Mouse (Mus musculus) hindbrain, embryonic 16.5 days (tissue): ENCODE measurements around the gene Rpap3. TPM values are rescaled to one million over a fixed set of nuclear protein-coding genes. Genes with fewer than 3 reads are reported as not detected.

Experiments used
- ATAC-seq: fragments of 200-750 bp; cut with Nextera tagmentation; 2 replicates; pipeline ENCODE4 v1.8.0; 2017; ENCODE audit warnings: moderate TSS enrichment, moderate library complexity
- H3K27ac ChIP-seq: fragments of 300-500 bp; sonication (generic); 2 replicates; pipeline ENCODE4 v1.5.1; 2014; ENCODE audit warnings: low read depth, mild to moderate bottlenecking, control low read depth, low read length, moderate library complexity
- H3K27me3 ChIP-seq: fragments of 300-500 bp; sonication (generic); replicated peaks from 2 replicates; pipeline ENCODE4 v1.6.1; 2014; ENCODE audit warnings: low read length; ENCODE audit not compliant: control insufficient read depth, insufficient read depth
- H3K36me3 ChIP-seq: fragments of 300-500 bp; sonication (generic); 2 replicates; pipeline ENCODE4 v1.6.1; 2014; ENCODE audit warnings: mild to moderate bottlenecking, low read length, moderate library complexity, mixed read lengths; ENCODE audit not compliant: control insufficient read depth, insufficient read depth
- H3K4me1 ChIP-seq: fragments of 300-500 bp; sonication (generic); 2 replicates; pipeline ENCODE4 v1.6.1; 2014; ENCODE audit warnings: low read depth, low read length; ENCODE audit not compliant: control insufficient read depth, insufficient read depth
- H3K4me2 ChIP-seq: fragments of 300-500 bp; sonication (generic); 2 replicates; pipeline ENCODE4 v1.6.1; 2014; ENCODE audit warnings: mild to moderate bottlenecking, low read length, control low read depth, moderate library complexity
- H3K4me3 ChIP-seq: fragments of 300-500 bp; sonication (generic); 2 replicates; pipeline ENCODE4 v1.5.1; 2014; ENCODE audit warnings: mild to moderate bottlenecking, low read length, control low read depth, moderate library complexity
- H3K9ac ChIP-seq: fragments of 300-500 bp; sonication (generic); 2 replicates; pipeline ENCODE4 v1.6.1; 2014; ENCODE audit warnings: low read depth, mild to moderate bottlenecking, control low read depth, low read length, moderate library complexity
- H3K9me3 ChIP-seq: fragments of 300-500 bp; sonication (generic); 2 replicates; pipeline ENCODE4 v1.6.1; 2014; ENCODE audit warnings: mild to moderate bottlenecking, low read length, moderate library complexity; ENCODE audit not compliant: control insufficient read depth
- WGBS: fragments of 180-500 bp; shearing (Covaris S2); extraction: QIAGEN DNeasy Blood & Tissue Kit; methylation state at CpG from one replicate; pipeline ENCODE4 v1.1.7; 2014; 5-methylcytosine and 5-hydroxymethylcytosine counted together
- polyA plus RNA-seq: library from polyadenylated mRNA; unstranded; fragments of >200 nt; fragmentation: Nextera tagmentation; extraction: Ambion mirVana; gene quantifications from 2 replicates; pipeline ENCODE4 v1.2.1, GENCODE M21; 2015

The Rpap3 gene
- polyA plus RNA-seq, 1 experiment from 2014 or later: 33.8 TPM

DNA sequence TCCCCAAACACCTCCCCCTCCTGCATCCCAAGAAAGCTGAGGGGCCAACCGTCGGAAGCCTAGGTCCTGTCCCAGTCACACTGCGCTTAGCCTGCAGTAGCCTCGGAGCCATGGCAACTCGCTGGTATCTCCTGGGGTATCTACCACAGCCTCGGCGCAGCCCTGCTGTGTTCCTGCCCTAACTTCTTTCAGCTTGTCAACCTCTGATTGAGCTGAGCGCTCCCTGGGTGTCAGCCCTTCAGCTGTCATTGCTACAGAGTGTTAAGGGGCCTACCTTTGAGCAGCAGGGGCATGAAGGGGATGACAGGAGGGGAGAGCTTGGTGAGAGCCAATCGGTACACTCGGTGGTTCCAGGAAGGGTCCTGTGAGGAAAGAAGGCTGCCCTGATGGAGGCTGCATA, 42.7 kb upstream of the Rpap3 start:
- Histone ChIP-seq H3K27me3 (no peaks in the 10 kb centered on the region), H3K9ac (no peak overlapping the region), H3K27ac (no peak overlapping the region), H3K4me2 (no peak overlapping the region), H3K4me3 (no peak overlapping the region), H3K4me1 (peaks cover 6% of the 10 kb centered on the region), H3K36me3 (no peaks in the 10 kb centered on the region), H3K9me3 (no peaks in the 10 kb centered on the region)
- no peak for ATAC-seq
- 23% methylated on average over 10 of the region's 10 CpGs for WGBS

DNA sequence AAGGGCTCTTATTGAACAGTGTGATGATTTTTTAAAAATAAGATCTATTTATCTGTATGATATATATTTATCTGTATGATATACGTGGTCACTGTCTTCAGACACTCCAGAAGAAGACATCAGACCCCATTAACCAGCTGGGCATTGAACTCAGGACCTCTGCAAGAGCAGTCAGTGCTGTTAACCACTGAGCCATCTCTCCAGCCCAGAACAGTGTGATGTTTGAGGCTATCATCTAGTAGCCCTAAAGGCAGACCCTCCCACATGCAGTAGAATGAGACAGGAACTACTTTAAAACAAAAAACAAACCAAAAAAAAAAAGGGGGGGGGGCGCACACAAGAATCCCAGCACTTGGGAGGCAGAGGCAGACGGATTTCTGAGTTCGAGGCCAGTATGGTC, 41.9 kb upstream of the Rpap3 start:
- H3K27me3 ChIP-seq: no peaks in the 10 kb centered on the region
- no peak overlapping the region for H3K4me2 ChIP-seq
- H3K27ac ChIP-seq: no peak overlapping the region
- peaks cover 6% of the 10 kb centered on the region for H3K4me1 ChIP-seq
- 91% methylated on average over 4 of the region's 4 CpGs for whole genome bisulfite sequencing
- no peak for ATAC-seq
- H3K9me3 ChIP-seq: no peaks in the 10 kb centered on the region
- no peaks in the 10 kb centered on the region for H3K36me3 ChIP-seq
- no peak overlapping the region for H3K4me3 ChIP-seq
- H3K9ac ChIP-seq: no peak overlapping the region

DNA sequence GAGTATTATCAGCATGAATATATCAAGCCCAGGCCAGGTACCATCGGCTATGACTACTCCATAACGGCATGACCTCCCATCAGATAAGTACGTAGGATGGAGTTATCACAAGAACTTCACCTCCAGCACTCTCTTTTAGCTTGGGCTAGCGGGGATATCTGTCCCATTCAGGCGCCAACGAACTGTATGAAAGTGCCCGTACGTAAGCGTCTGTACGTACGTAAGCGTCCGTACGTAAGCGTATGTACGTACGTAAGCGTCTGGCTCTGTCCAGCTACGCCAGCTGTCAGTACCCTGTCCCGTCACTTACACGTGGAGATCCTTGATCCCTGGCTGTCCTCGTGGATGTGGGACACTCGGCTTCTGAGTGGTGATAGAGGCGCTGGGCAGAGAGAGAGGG, 41.1 kb upstream of the Rpap3 start:
- Histone ChIP-seq H3K27me3 (no peaks in the 10 kb centered on the region), H3K9ac (no peak overlapping the region), H3K27ac (no peak overlapping the region), H3K4me2 (no peak overlapping the region), H3K9me3 (no peaks in the 10 kb centered on the region), H3K4me1 (peaks cover 10% of the 10 kb centered on the region), H3K36me3 (no peaks in the 10 kb centered on the region), H3K4me3 (no peak overlapping the region)
- no peak for ATAC-seq
- WGBS: 95% methylated on average over 24 of the region's 24 CpGs

DNA sequence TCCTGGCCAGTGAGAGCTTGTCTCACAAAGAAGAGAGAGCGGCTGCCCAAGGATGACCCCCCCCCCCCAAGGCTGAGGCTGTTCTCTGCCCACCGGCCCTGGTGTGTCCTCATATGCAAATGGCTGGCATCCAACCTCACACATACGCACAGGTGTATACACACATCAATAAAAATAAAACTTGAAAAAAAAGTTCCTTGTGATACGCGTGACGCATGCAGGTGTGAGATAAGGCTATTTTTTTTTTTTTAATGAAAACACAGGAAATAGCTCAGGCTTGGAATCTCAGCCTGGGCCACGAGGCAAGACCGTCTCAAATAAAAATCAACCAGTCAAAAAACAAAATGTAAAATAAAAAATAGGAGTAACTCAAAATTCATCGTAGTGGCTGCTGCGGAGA, 40.7 kb upstream of the Rpap3 start:
- H3K9me3 ChIP-seq: no peaks in the 10 kb centered on the region
- H3K4me1 ChIP-seq: peaks cover 10% of the 10 kb centered on the region
- H3K36me3 ChIP-seq: no peaks in the 10 kb centered on the region
- no peaks in the 10 kb centered on the region for H3K27me3 ChIP-seq
- no peak overlapping the region for H3K9ac ChIP-seq
- H3K4me3 ChIP-seq: no peak overlapping the region
- no peak for ATAC-seq
- H3K4me2 ChIP-seq: no peak overlapping the region
- no peak overlapping the region for H3K27ac ChIP-seq
- 93% methylated on average over 10 of the region's 10 CpGs for WGBS

DNA sequence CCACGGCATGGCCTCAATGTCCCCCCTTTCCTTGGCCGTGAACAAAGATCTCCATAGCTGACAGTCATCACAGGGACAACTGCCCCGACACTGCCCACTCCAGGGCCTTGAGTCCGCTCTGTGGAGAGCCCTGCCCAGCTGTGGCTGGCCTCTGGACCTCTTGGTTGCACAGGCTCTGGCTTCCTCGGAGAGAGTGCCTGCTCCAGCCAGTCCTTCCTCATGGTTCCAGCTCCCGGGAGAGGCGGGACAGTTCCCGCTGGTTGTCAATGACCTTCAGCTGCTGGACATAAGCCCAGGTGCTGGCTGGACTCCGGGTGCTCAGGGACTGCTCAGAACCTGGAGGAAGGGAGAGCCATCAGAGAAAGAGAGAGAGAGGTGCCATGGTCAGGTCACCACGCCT, 39.7 kb upstream of the Rpap3 start:
- Histone ChIP-seq H3K4me1 (peaks cover 6% of the 10 kb centered on the region), H3K4me3 (no peak overlapping the region), H3K36me3 (no peaks in the 10 kb centered on the region), H3K27me3 (no peaks in the 10 kb centered on the region), H3K27ac (no peak overlapping the region), H3K4me2 (no peak overlapping the region), H3K9me3 (no peaks in the 10 kb centered on the region), H3K9ac (no peak overlapping the region)
- 67% methylated on average over 10 of the region's 10 CpGs for WGBS
- ATAC-seq: no peak

DNA sequence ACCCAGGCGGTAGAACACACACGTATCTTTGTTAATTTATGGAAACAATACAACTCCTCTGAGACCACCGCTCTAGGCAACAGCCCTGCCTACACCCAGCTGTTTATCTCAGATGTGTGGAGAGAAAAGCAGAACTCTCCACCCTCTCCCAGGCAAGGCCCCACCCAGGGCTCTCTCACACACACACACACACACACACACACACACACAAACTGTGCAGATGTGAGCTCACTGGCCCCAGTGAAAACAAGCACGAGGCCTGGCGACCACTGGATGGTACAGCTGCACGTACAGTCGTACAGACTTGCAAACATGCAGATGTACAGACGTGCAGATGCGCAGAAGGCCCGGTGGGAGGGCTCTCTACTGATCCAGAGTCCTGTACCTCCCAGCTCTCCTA, 39.3 kb upstream of the Rpap3 start:
- Histone ChIP-seq H3K27ac (no peak overlapping the region), H3K9me3 (0 out of 2 replicates have a peak, but pooled peaks cover 2% of the 10 kb centered on the region), H3K36me3 (no peaks in the 10 kb centered on the region), H3K4me3 (no peak overlapping the region), H3K27me3 (no peaks in the 10 kb centered on the region), H3K4me1 (peaks cover 6% of the 10 kb centered on the region), H3K9ac (no peak overlapping the region), H3K4me2 (no peak overlapping the region)
- 58% methylated on average over 10 of the region's 10 CpGs for WGBS
- ATAC-seq: peak; percentile 55

DNA sequence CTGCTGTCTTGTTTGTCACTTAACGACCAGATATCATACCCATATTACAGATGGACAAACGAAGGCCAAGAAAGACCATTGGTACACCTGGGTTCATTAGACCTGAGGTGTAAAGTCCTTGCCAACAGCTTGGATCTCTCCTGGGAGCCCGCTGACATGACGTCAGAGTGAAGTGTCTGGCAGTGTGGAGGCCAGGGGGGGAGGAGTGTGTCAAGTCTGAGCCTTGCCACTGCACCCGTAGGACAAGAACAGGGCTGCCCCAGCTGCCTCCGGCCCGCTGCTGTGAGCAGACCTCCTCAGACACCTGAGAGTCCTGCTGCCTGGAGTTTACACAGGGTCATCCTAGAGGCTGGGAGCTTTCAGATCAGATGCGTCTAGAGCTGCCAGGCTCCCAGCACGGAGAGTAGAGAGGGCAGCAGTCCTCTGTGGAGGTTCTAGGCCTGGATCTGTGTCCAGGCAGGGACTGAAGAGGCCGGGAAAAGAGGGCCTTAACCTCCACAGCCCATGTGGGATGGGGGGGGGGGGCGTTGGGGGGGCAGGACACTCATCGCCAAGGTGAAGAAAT, 38.4 kb upstream of the Rpap3 start:
- Histone ChIP-seq H3K27ac (no peak overlapping the region), H3K9ac (peak overlapping the region; percentile 22; the same call in 1 of the 2 replicates), H3K9me3 (0 out of 2 replicates have a peak, but pooled peaks cover 2% of the 10 kb centered on the region), H3K27me3 (no peaks in the 10 kb centered on the region), H3K36me3 (no peaks in the 10 kb centered on the region), H3K4me3 (no peak overlapping the region), H3K4me1 (peaks cover 6% of the 10 kb centered on the region), H3K4me2 (no peak overlapping the region)
- WGBS: 68% methylated on average over 12 of the region's 12 CpGs
- no peak for ATAC-seq

DNA sequence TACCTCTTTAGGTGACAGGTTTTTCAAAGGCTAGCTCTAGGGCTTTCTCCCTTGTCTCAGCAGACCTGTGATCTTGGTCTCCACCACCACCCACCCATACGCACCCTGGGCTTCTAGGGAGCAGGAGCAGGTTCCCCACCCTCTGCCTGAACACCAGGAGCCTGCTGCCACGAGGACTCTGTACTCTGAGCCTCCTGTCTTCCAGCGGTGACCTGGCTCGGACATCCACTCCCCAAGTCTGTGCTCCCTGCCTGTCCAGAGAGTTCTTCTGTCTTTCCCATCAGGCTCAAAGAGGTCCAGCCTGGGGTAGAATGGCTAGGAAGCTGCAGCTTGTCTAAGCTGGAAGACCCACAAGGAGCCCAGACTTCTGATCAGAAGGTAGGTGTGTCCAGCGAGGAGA, 37.6 kb upstream of the Rpap3 start:
- 91% methylated on average over 5 of the region's 5 CpGs for WGBS
- H3K4me2 ChIP-seq: no peak overlapping the region

DNA sequence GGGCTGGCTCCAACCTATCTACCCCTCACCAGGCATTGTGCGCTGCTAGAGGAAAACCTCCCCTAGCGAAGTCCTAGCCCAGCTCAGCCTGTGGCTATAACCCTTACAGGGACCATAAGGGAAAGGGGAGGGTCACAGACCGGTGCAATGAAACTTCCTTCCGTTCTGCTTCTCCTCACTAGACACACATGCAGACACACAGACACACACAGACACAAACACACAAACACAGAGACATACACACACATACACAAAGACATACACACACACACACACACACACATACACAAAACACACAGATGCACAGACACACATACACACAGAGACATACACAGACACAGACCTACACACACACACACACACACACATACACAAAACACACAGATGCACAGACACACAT, 37.0 kb upstream of the Rpap3 start:
- peaks cover 6% of the 10 kb centered on the region for H3K4me1 ChIP-seq
- WGBS: 68% methylated on average over 4 of the region's 4 CpGs
- H3K27me3 ChIP-seq: no peaks in the 10 kb centered on the region
- no peak overlapping the region for H3K4me3 ChIP-seq
- peaks cover 2% of the 10 kb centered on the region; the same call in 1 of the 2 replicates for H3K9me3 ChIP-seq
- no peak overlapping the region for H3K27ac ChIP-seq
- ATAC-seq: no peak
- no peaks in the 10 kb centered on the region for H3K36me3 ChIP-seq
- no peak overlapping the region for H3K4me2 ChIP-seq
- no peak overlapping the region for H3K9ac ChIP-seq

More for the DNA sequence above, 37.6 kb upstream of the Rpap3 start:
- Histone ChIP-seq H3K27ac (no peak overlapping the region), H3K4me3 (no peak overlapping the region), H3K4me1 (peaks cover 6% of the 10 kb centered on the region), H3K9ac (no peak overlapping the region), H3K27me3 (no peaks in the 10 kb centered on the region), H3K36me3 (no peaks in the 10 kb centered on the region), H3K9me3 (peaks cover 2% of the 10 kb centered on the region; the same call in 1 of the 2 replicates)
- no peak for ATAC-seq

DNA sequence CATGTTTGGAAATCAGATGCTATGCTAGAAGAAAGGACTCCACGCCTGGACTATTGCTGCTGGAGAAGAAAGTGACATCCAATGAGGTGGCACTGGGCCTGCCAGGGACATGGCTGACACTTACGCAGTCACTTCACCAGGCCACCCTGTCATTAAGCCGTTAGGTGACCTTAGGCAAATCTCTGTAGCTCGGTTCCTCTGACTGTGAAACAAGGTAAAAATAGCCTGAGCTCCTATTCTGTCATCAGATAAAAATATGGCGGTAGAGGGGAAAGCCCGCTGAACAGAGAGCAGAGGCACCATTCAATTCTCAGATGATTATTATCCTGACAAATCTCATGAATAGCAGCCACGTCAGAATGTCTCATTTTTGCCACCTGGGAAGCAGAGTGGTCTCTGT, 36.4 kb upstream of the Rpap3 start:
- WGBS: 67% methylated on average over 7 of the region's 7 CpGs
- H3K4me1 ChIP-seq: peaks cover 6% of the 10 kb centered on the region
- H3K36me3 ChIP-seq: no peaks in the 10 kb centered on the region
- H3K9me3 ChIP-seq: peaks cover 2% of the 10 kb centered on the region; the same call in 1 of the 2 replicates
- no peak overlapping the region for H3K4me3 ChIP-seq
- no peak overlapping the region for H3K4me2 ChIP-seq
- ATAC-seq: no peak
- no peak overlapping the region for H3K27ac ChIP-seq
- H3K27me3 ChIP-seq: no peaks in the 10 kb centered on the region
- H3K9ac ChIP-seq: no peak overlapping the region
